Mouse (Mus musculus): ENCODE measurements around the gene Proser2. TPM values are rescaled to one million over a fixed set of nuclear protein-coding genes. Genes with fewer than 3 reads are reported as not detected.
"Not testable (repeated sequence)": the region's sequence is repeated elsewhere in the genome, so short reads cannot be mapped to it uniquely, and the experiment has no call there.

Gene Proser2
- polyA plus RNA-seq, 1 experiment from 2014 or later: 2.3 TPM

DNA sequence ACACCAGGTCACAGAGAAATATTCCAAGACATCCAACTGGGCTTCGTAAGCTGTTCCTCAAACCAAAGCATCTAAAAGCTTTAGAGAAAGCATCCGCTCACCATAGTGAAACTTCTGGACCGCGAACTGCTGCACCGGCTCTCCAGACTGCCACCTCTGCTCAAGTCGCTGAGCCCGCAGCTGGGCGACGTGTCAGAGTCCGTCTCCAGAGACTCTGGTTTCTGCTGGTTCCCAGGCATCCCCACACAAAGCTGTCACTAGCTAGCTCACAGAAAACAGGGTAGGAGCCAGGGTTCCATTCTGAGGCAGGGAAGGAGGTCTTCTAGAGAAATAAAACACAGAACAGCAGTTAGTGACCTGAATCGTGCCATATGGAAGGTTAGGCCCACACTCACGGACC, 16.2 kb downstream of the Proser2 start:
- 84% methylated on average over 12 of the region's 12 CpGs for WGBS
- H3K4me2 ChIP-seq (replicated peaks; ENCODE audit: low read depth, low read length): no peak overlapping the region
- no peak overlapping the region for H3K9ac ChIP-seq (ENCODE audit: low read depth, low read length)
- DNase-seq (ENCODE audit: low spot score) (no peak), ATAC-seq (ENCODE audit: low FRiP score) (no peak)
- H3K9me3 ChIP-seq (ENCODE audit: control insufficient read depth, low read length): no peaks in the 10 kb centered on the region
- no peak overlapping the region for H3K27ac ChIP-seq (ENCODE audit: low read depth, low read length)
- no peaks in the 10 kb centered on the region for H3K27me3 ChIP-seq (ENCODE audit: control insufficient read depth, insufficient read depth, low read length)
- no peak overlapping the region for H3K4me3 ChIP-seq (ENCODE audit: low read depth, low read length)
- H3K36me3 ChIP-seq (ENCODE audit: control insufficient read depth, insufficient read depth, low read length): no peaks in the 10 kb centered on the region
- H3K4me1 ChIP-seq (replicated peaks; ENCODE audit: control insufficient read depth, insufficient read depth, low read length): no peaks in the 10 kb centered on the region

DNA sequence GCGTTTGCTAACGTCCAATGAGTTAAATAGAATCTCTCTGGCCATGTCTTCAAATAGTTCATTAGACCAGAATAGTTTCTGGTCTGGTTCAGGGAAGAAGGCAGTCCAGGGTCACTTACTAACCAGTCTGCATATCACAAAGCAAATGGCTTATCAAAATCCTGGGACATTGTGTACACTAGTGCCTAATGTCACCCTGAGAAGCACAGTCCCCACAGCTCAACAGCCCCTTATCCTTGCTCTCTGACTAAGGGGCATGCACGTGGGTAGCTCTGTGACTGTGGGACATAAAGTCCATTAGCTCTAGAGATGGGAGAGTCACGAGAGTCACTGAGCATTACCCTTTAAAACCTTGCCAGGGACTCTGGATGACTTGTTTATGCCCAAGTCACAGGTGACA, 17.4 kb downstream of the Proser2 start:
- no peak overlapping the region for H3K27ac ChIP-seq (ENCODE audit: low read depth, low read length)
- 80% methylated on average over 4 of the region's 4 CpGs for WGBS
- H3K4me2 ChIP-seq (replicated peaks; ENCODE audit: low read depth, low read length): no peak overlapping the region
- no peak overlapping the region for H3K4me3 ChIP-seq (ENCODE audit: low read depth, low read length)
- ATAC-seq (ENCODE audit: low FRiP score) (no peak), DNase-seq (ENCODE audit: low spot score) (no peak)
- no peak overlapping the region for H3K9ac ChIP-seq (ENCODE audit: low read depth, low read length)
- no peaks in the 10 kb centered on the region for H3K9me3 ChIP-seq (ENCODE audit: control insufficient read depth, low read length)
- no peaks in the 10 kb centered on the region for H3K27me3 ChIP-seq (ENCODE audit: control insufficient read depth, insufficient read depth, low read length)
- H3K4me1 ChIP-seq (replicated peaks; ENCODE audit: control insufficient read depth, insufficient read depth, low read length): no peaks in the 10 kb centered on the region
- no peaks in the 10 kb centered on the region for H3K36me3 ChIP-seq (ENCODE audit: control insufficient read depth, insufficient read depth, low read length)

DNA sequence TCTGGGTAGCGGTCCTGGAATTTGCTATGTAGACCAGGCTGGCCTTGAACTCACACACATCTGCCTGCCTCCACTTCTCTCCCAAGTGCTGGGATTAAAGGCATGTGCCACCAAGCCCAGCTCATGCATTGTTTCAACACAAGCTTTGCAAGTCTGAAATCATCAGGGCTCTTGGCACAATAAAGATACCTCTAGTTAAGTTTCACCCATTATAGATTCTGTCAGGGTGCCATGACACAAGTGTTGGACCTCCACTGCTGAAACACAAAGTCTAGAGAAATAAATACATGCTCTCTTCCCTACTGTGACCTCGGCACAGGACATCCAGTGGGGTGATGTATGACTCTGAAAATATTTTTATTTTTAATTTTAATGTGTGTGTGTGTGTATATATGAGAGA, 24.6 kb downstream of the Proser2 start:
- H3K4me3 ChIP-seq (ENCODE audit: low read depth, low read length): no peak overlapping the region
- H3K9ac ChIP-seq (ENCODE audit: low read depth, low read length): no peak overlapping the region
- H3K4me2 ChIP-seq (replicated peaks; ENCODE audit: low read depth, low read length): no peak overlapping the region
- DNase-seq (ENCODE audit: low spot score) (no peak), ATAC-seq (ENCODE audit: low FRiP score) (no peak)
- no peaks in the 10 kb centered on the region for H3K4me1 ChIP-seq (replicated peaks; ENCODE audit: control insufficient read depth, insufficient read depth, low read length)
- H3K27ac ChIP-seq (ENCODE audit: low read depth, low read length): no peak overlapping the region
- no peaks in the 10 kb centered on the region for H3K9me3 ChIP-seq (ENCODE audit: control insufficient read depth, low read length)
- 89% methylated on average over 2 of the region's 2 CpGs for WGBS
- no peaks in the 10 kb centered on the region for H3K36me3 ChIP-seq (ENCODE audit: control insufficient read depth, insufficient read depth, low read length)
- peaks cover 5% of the 10 kb centered on the region for H3K27me3 ChIP-seq (ENCODE audit: control insufficient read depth, insufficient read depth, low read length)

DNA sequence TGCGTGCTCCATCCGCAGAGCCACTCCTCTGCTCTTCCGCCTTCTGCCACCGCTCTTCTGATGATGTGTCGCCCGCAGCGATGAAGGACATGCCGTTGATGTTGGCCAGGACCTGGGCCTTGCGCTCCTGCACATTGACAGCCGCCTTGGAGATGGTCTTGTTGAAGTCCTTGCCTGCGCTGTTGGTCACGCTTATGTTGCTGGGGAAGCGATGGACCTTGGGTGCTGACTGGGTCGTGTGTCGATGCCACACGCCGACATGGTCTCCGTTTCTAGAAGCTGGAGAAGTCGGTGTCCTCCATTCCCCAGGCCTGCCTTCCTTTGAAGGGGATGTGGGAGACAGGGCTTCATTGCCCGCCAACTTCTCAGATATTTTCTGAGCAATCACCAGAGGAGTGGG, 29.3 kb downstream of the Proser2 start:
- ATAC-seq (ENCODE audit: low FRiP score) (no peak), DNase-seq (ENCODE audit: low spot score) (no peak)
- Histone ChIP-seq H3K9me3 (ENCODE audit: control insufficient read depth, low read length) (no peaks in the 10 kb centered on the region), H3K4me1 (replicated peaks; ENCODE audit: control insufficient read depth, insufficient read depth, low read length) (no peaks in the 10 kb centered on the region; the same call in 1 of the 2 replicates), H3K4me3 (ENCODE audit: low read depth, low read length) (peak overlapping the region; percentile 46), H3K27me3 (ENCODE audit: control insufficient read depth, insufficient read depth, low read length) (peaks cover 5% of the 10 kb centered on the region), H3K9ac (ENCODE audit: low read depth, low read length) (peak overlapping the region; percentile 53), H3K27ac (ENCODE audit: low read depth, low read length) (no peak overlapping the region), H3K36me3 (ENCODE audit: control insufficient read depth, insufficient read depth, low read length) (no peaks in the 10 kb centered on the region), H3K4me2 (replicated peaks; ENCODE audit: low read depth, low read length) (peak overlapping the region; percentile 91)
- 44% methylated on average over 20 of the region's 20 CpGs for WGBS

DNA sequence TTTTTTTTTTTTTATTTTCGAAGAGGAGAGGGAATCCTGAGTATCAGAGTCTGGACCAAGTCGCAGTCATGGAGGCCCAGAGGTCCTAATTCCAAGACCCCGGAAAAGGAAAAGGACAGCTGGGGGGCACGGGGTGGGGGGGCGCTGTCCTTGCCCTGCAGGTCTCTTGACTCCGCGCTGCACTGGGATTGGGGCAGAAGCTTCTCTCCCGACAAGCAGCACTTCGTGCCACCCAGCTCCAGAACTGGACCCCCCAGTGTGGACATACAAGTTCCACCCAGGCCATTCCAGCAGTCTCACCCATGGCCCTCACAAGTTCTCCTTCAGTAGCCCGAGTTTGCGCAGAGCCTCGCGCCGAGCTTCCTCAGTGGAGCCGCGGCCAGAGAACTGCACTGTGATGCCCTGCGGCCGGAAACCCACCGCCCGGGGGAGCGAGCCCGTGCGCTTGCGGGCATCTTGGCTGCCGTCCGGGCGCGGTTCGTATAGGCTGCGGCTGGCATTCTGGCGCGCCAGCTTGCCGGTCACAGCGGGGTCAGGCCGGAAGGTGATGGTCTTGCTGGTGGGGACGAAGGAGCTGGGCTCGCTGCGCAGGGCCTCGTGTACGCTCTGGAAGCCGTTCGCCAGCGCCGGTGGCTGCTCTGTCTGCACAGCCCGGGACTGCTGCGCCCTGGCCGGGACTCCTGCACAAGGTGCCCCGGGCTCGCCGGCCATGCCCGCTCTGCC, 29.8 kb downstream of the Proser2 start:
- DNase-seq (ENCODE audit: low spot score): peak; percentile 67
- Histone ChIP-seq H3K36me3 (ENCODE audit: control insufficient read depth, insufficient read depth, low read length) (no peaks in the 10 kb centered on the region), H3K4me2 (replicated peaks; ENCODE audit: low read depth, low read length) (peak overlapping the region; percentile 91), H3K9ac (ENCODE audit: low read depth, low read length) (peak overlapping the region; percentile 53), H3K4me1 (replicated peaks; ENCODE audit: control insufficient read depth, insufficient read depth, low read length) (no peaks in the 10 kb centered on the region; the same call in 1 of the 2 replicates), H3K4me3 (ENCODE audit: low read depth, low read length) (peak overlapping the region; percentile 46), H3K9me3 (ENCODE audit: control insufficient read depth, low read length) (no peaks in the 10 kb centered on the region), H3K27me3 (ENCODE audit: control insufficient read depth, insufficient read depth, low read length) (peaks cover 5% of the 10 kb centered on the region), H3K27ac (ENCODE audit: low read depth, low read length) (no peak overlapping the region)
- 7% methylated on average over 51 of the region's 51 CpGs for WGBS
- peak; percentile 75 for ATAC-seq (ENCODE audit: low FRiP score)

DNA sequence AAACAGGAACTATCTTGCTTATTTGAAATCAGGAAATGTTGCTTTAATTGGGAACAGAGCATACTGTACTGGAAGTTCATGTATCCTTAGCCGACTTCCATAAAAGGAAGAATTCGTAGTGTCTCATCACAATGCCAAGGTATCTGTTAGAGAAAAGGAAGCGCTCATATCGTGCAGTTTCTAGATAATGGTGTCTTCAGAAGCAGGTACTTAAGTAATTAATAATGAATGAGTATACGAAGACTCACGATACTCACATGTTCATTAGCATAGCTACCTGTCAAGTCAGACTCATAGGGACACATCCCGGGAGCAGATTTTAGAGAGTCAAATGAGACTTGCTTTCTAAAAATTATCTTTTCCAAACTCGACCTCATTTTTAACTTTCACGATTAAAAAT, 30.6 kb downstream of the Proser2 start:
- H3K4me2 ChIP-seq (replicated peaks; ENCODE audit: low read depth, low read length): no peak overlapping the region
- no peaks in the 10 kb centered on the region for H3K9me3 ChIP-seq (ENCODE audit: control insufficient read depth, low read length)
- H3K4me1 ChIP-seq (replicated peaks; ENCODE audit: control insufficient read depth, insufficient read depth, low read length): no peaks in the 10 kb centered on the region; the same call in 1 of the 2 replicates
- 87% methylated on average over 9 of the region's 9 CpGs for WGBS
- H3K4me3 ChIP-seq (ENCODE audit: low read depth, low read length): no peak overlapping the region
- ATAC-seq (ENCODE audit: low FRiP score): no peak
- no peak overlapping the region for H3K27ac ChIP-seq (ENCODE audit: low read depth, low read length)
- no peaks in the 10 kb centered on the region for H3K36me3 ChIP-seq (ENCODE audit: control insufficient read depth, insufficient read depth, low read length)
- no peak for DNase-seq (ENCODE audit: low spot score)
- H3K27me3 ChIP-seq (ENCODE audit: control insufficient read depth, insufficient read depth, low read length): peaks cover 5% of the 10 kb centered on the region
- no peak overlapping the region for H3K9ac ChIP-seq (ENCODE audit: low read depth, low read length)

DNA sequence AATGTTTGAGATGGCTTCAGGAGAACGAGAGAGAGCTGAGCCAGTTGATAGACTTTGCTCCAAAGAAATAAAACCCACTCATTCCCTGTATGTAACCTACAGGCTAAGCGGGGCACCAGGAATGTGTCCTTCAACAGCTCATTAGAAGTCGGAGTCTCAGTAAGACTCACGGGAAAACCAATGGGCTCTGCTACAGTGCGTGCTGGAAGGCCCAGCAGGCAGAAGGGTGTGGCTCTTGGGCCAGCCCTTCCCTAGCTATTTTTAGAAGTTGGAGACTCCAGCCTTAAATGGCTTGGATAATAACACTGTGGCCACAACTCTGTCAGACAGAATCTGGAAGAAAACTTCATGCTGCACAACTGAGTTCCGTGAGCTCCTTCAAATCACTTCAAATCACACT, 31.1 kb downstream of the Proser2 start:
- ATAC-seq (ENCODE audit: low FRiP score): no peak
- no peak for DNase-seq (ENCODE audit: low spot score)

DNA sequence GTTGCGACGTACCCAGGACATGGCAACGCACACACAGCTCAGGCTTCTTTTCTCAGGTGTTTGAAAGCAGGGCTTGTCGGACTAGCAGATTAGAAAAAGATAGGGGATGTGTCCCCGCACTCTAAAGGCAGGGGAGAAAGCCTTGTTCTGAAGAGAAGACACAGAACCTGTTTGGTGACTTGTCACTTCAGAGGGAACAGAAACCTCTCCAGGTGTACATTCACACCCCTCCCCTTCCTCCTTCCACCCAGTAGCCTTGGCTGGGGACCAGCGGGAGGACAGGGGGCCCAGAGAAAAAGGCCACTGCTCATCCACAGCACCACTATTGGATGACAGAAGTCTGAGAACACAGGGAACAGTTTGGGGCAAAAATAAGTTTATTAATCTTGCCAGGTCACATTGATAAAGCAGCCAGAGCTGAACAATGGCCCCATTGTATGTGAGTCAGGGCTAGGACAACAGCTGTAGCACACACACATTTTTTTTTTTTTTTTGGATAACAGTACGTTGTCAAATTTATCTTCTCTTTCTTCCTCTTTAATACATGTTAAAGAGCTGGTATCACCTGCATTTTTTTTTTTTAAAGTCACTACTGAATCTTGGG, 32.8 kb downstream of the Proser2 start:
- no peaks in the 10 kb centered on the region for H3K9me3 ChIP-seq (ENCODE audit: control insufficient read depth, low read length)
- ATAC-seq (ENCODE audit: low FRiP score) (no peak), DNase-seq (ENCODE audit: low spot score) (no peak)
- WGBS: 68% methylated on average over 7 of the region's 7 CpGs
- no peak overlapping the region for H3K27ac ChIP-seq (ENCODE audit: low read depth, low read length)
- H3K4me2 ChIP-seq (replicated peaks; ENCODE audit: low read depth, low read length): no peak overlapping the region
- H3K4me3 ChIP-seq (ENCODE audit: low read depth, low read length): no peak overlapping the region
- no peaks in the 10 kb centered on the region for H3K36me3 ChIP-seq (ENCODE audit: control insufficient read depth, insufficient read depth, low read length)
- H3K4me1 ChIP-seq (replicated peaks; ENCODE audit: control insufficient read depth, insufficient read depth, low read length): no peaks in the 10 kb centered on the region; the same call in 1 of the 2 replicates
- peaks cover 5% of the 10 kb centered on the region for H3K27me3 ChIP-seq (ENCODE audit: control insufficient read depth, insufficient read depth, low read length)
- H3K9ac ChIP-seq (ENCODE audit: low read depth, low read length): no peak overlapping the region

More for the DNA sequence above, 31.1 kb downstream of the Proser2 start:
- no peak overlapping the region for H3K4me3 ChIP-seq (ENCODE audit: low read depth, low read length)
- no peak overlapping the region for H3K4me2 ChIP-seq (replicated peaks; ENCODE audit: low read depth, low read length)
- H3K27ac ChIP-seq (ENCODE audit: low read depth, low read length): no peak overlapping the region
- no peak overlapping the region for H3K9ac ChIP-seq (ENCODE audit: low read depth, low read length)
- H3K27me3 ChIP-seq (ENCODE audit: control insufficient read depth, insufficient read depth, low read length): peaks cover 5% of the 10 kb centered on the region
- H3K4me1 ChIP-seq (replicated peaks; ENCODE audit: control insufficient read depth, insufficient read depth, low read length): no peaks in the 10 kb centered on the region; the same call in 1 of the 2 replicates
- no peaks in the 10 kb centered on the region for H3K9me3 ChIP-seq (ENCODE audit: control insufficient read depth, low read length)
- 37% methylated on average over 6 of the region's 6 CpGs for WGBS
- H3K36me3 ChIP-seq (ENCODE audit: control insufficient read depth, insufficient read depth, low read length): no peaks in the 10 kb centered on the region

DNA sequence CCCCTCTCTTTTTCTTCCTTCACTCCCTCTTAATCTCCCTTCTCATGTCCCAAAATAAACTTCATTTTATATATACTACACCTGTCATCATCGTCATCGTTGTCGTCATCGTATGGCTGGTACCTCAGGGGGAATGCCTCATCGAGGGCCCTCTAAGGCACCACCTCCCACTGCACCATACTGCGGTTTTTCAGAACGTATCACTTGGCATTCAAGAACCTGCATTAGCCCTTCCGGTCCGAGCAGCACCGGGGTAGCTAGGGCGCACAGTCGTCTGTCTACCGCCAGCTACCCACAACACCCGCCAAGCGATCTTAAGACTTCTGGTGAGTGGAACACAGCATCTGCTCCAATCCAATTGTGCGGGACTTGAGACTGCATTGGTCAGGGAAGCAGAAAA, 40.1 kb downstream of the Proser2 start:
- not testable (repeated sequence) for H3K4me2 ChIP-seq (replicated peaks; ENCODE audit: low read depth, low read length); DNase-seq (ENCODE audit: low spot score); ATAC-seq (ENCODE audit: low FRiP score); H3K9me3 ChIP-seq (ENCODE audit: control insufficient read depth, low read length); H3K9ac ChIP-seq (ENCODE audit: low read depth, low read length); H3K4me1 ChIP-seq (replicated peaks; ENCODE audit: control insufficient read depth, insufficient read depth, low read length); H3K36me3 ChIP-seq (ENCODE audit: control insufficient read depth, insufficient read depth, low read length); H3K4me3 ChIP-seq (ENCODE audit: low read depth, low read length); H3K27me3 ChIP-seq (ENCODE audit: control insufficient read depth, insufficient read depth, low read length); H3K27ac ChIP-seq (ENCODE audit: low read depth, low read length)
- WGBS: 88% methylated on average over 16 of the region's 16 CpGs

Data from hindbrain, embryonic 11.5 days (tissue).